Comparison of ENCODE assay signal across 12 mouse cellular contexts in genomic region chr5:99748417-99748816, GRCm38 (mm10).
"Had no signal": no experiment of that assay in that cellular context is flagged by ENCODE, and none has a peak within 500 bp of the region (broad histone marks: within the 10 kb centered on the region; RNA-seq: fewer than 3 reads in every experiment).

No protein-coding gene starts in this region.

- H3K27ac ChIP-seq: left cerebral cortex, adult 2 months; limb, embryonic 15.5 days; liver, embryonic 12.5 days; midbrain, embryonic 12.5 days; neural tube, embryonic 12.5 days; stomach, postnatal 0 days had no signal

- H3K4me1 ChIP-seq: limb, embryonic 15.5 days; liver, embryonic 12.5 days; megakaryocyte, embryonic 14.5 days; neural tube, embryonic 12.5 days had no signal

- DNase-seq: kidney, postnatal 25 days; lung, embryonic 14.5 days; lung, postnatal 10 days; lung, postnatal 4 days; thymus, postnatal 14 days had no signal

- H3K4me2 ChIP-seq: limb, embryonic 15.5 days; liver, embryonic 12.5 days; lung, embryonic 14.5 days; midbrain, embryonic 12.5 days; neural tube, embryonic 12.5 days had no signal

- H3K9ac ChIP-seq: limb, embryonic 15.5 days; liver, embryonic 12.5 days; lung, embryonic 14.5 days; midbrain, embryonic 12.5 days; neural tube, embryonic 12.5 days had no signal

- H3K27me3 ChIP-seq: limb, embryonic 15.5 days; liver, embryonic 12.5 days; neural tube, embryonic 12.5 days had no signal

- H3K4me3 ChIP-seq: left cerebral cortex, adult 2 months; limb, embryonic 15.5 days; liver, embryonic 12.5 days; megakaryocyte, embryonic 14.5 days; midbrain, embryonic 12.5 days; neural tube, embryonic 12.5 days had no signal

- H3K36me3 ChIP-seq: limb, embryonic 15.5 days; liver, embryonic 12.5 days; midbrain, embryonic 12.5 days; neural tube, embryonic 12.5 days had no signal

- ATAC-seq: liver, embryonic 12.5 days had no signal

- H3K9me3 ChIP-seq: limb, embryonic 15.5 days; liver, embryonic 12.5 days; midbrain, embryonic 12.5 days; neural tube, embryonic 12.5 days had no signal
